Mouse (Mus musculus) urinary bladder, postnatal 25 days (tissue): Measurements from ENCODE around the gene Uts2.
A peak's percentile ranks its signal among the peaks of the same experiment; 100 is the strongest.

Experiments
- DNase-seq: peaks from one replicate; pipeline ENCODE4 v3.0.0; 2022; ENCODE audit warnings: low spot score

Uts2 gene

DNA sequence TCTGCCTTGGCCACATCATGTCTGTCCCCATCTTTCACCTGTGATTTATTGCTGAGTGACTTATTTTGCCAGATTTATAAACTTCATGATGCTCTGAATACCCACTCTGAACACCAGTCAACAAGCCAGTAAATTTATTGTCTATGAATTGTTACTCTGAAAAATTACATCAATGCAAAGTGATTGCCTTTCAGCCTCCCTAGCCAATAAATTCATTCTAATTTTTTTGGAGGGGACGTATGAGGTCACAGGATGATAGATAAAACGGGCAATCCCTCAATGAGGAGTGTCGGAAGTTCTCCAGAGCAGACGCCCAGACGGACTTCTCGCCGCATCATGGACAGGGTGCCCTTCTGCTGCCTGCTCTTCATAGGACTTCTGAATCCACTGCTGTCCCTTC, at the start of gene Uts2:
Gene Uts2 (plus strand): TSS at position 301 of the 400 bp plus-strand sequence.
- no peak for DNase-seq

DNA sequence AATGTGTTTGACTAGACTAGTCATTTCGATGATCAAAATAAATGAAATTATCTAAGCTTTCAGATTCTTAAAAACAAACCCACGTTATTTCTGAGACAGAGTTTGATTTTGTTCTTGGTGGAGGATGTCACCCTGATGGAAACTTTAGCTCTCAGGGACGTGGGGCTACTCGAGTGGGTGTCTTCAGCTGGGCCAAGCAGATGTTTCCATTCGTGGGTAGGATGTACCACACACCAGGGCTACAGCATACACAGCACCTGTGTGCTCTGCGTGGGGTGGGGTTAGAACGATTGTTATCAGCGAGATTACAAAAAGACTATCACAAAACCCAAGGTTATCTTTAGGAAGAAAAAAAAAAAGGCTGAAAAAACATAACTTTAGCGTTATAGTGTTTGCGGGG, 45.9 kb upstream of the Uts2 start:
- DNase-seq: no peak

DNA sequence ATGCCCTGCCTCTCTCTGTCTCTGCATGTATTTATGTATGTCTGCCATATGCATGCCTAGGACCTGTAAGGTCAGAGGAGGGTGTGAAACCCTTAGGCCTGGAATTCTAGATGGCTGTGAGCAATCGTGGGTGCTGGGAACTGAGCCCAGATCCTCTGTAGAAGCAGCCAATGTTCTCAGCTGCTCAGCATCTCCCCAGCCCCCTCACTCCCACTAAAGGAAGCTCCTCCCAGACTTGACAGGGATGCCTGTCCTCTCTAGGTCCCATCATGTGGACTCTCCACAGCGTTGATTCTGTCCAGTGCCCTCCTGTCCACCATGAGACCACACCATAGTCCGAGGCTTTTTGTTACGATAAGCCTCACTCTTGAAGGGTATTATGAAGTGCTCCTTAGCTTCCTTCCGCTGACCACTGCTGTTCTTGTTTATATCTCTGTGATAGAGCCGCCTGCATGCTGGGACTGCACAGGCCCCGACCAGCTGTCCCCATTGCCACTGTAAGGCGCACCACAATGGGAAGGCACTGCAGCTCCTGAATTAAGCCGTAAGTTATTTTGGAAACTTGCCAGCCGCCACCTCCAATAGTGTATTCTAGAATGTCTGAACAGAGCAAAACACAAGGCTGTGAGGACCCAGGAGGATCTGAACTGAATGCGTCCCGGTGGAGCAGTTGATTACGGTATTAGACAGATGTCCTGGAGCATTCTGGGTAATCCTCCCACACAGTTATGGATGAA, 40.4 kb upstream of the Uts2 start:
- DNase-seq: no peak

DNA sequence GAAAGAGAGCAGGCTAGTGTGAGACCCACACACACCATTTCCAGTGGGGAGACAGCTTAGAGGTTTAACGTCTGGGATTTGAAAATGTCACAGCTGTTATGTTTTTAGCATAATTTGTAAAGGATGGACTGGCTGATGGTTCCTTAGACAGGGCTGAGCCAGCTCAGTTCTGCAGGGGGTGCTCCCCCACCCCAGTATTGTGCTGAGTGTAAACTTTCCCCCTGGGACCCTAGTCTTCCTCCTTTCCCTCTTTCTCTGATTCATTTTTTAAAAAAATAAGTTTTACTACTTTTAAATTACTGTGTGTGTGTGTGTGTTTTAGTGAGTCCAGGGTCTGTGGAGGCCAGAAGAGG, 39.8 kb upstream of the Uts2 start:
- DNase-seq: no peak

DNA sequence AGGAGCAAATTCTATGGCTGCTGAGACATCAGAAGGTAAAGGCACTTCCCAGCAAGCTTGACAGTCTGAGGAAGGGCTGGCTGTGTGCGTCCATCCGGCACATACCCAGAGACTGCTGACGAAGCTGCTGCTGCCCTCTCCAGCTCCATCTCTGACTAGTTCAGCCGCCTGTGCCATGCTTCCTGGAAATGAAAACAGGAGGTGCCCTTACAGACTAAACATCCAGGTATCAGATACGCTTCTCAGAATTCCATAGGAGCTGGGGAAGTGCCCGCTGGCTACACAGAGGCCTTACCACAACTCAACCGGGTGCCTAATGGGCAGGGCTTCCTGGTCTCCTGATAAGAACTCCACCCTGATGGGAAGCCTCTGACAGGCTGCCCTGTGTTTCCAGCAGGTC, 38.4 kb upstream of the Uts2 start:
- no peak for DNase-seq

DNA sequence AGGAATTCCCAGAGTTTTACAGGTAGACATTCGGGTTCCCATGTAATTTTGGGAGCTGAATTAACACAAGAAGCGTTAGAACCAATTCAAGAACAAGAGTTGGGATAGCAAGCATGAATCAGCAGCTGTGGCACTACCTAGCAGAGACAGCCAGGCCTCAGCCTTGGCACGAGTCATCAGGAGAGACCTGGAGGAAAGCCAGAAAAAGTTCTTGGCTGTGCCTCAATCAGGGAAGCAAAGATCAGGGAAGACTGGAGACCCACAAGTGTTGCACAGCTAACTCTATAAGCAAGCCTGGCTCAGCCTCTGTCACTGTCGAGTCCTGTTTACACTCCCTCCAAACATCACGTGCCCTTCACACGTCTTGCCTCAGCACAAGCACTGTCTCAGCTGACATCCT, 34.7 kb upstream of the Uts2 start:
- no peak for DNase-seq

DNA sequence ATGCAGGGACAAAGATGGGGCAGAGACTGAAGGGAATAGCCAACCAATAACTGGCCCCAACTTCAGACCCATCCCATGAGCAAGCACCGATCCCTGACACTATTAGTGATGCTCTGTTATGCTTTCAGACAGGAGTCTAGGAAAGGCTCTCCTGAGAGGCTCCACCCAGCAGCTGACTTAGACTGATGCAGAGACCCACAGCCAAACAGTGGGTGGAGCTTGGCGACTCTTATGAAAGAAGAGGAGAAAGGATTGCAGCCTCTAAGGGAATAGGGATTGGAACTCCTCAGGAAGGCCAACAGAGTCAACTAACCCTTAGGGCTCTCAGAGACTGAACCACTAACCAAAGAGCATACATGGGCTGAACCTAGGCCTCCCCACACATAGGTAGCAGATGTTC, 33.2 kb upstream of the Uts2 start:
- no peak for DNase-seq

DNA sequence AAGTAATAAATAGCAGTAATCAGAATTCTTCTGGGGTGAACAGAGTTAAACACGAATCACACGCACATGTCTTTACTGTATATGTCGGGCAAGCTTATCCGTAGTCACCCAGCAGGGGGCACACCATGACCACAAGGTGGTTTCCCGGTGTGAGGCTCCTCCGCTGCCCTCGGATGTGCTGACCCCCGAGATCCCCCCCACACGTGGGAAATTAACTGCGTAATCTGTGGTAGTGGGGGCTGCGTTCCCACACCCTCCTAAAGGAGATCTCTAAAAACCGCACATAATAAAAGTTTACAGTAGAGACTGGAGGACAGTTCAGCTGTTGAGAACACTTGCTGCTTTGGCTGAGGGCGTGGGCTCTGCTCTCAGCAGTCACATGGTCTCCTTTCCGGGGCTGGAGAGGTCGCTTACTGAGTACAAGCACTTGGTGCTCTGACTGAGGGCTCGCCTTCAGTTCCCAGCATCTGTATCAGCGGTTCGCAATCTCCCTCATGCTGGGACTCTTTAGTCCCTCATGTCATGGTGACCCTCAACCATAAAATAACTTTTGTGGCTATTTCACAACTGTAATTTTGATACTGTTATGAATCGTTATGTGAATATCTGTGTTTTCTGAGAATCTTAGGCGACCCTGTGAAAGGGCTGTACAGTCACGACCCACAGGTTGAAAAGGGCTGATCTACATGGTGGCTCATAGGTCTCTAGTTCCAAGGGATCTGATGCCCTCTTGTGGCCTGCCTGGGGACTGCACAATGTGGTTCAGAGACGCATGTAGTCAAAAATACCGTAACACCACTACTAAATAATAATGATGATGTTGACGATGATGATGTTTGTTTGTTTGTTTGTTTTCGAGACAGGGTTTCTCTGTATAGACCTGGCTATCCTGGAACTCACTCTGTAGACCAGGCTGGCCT, 32.0 kb upstream of the Uts2 start:
- peak; percentile 88 for DNase-seq

DNA sequence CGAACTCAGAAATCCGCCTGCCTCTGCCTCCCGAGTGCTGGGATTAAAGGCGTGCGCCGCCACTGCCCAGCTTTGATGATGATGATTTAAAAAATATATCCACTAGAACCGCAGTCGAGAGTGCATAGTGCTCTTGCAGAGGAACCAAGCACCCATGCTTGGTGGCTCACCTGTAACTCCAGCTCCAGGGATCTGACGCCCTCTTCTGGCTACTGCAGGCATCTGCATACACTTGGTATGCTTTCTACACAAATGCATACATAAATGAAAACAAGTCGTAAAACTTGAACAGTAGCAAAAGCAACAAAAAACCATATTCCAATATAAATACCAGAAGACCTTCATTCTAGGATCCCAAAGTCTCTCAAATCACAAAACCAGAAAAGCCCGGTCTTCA, 31.3 kb upstream of the Uts2 start:
- DNase-seq: no peak

DNA sequence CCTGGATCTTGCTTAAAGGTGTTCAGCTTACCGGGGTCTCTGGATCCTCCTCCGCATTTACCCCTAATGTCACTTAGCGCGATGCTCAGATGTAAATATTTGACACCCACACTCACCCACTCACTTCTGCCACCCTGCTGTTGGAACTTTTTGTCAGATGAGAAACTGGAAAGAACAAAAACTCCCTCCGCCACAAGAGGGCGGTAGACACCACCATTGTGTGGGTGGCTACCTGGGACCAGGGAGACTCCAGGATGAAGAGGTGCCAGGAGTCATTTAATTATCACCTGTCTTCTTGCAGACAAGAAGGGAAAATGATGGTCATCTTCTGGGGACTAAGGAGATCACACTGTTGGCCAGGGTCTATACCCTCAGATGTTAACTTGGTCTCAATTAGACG, 30.3 kb upstream of the Uts2 start:
- peak; percentile 67 for DNase-seq

DNA sequence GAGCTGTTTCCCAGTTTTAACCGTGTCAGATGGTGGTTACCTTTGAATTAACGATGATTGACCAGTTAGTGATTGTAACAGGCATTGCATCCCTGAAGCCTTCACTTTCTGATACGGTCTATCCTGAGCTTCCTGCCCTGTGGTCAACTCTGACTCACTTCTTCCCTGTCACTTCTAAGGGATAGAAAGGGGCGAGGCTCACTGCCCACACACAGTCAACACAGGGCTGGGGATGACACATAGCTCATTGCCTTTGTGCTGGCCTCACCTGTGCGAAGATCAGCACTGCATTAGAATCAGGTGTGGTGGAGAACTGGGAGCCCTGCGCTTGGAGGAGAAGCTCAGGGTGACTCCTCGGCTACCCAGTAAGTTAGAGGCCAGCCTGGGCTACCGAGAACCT, 27.9 kb upstream of the Uts2 start:
- DNase-seq: no peak

DNA sequence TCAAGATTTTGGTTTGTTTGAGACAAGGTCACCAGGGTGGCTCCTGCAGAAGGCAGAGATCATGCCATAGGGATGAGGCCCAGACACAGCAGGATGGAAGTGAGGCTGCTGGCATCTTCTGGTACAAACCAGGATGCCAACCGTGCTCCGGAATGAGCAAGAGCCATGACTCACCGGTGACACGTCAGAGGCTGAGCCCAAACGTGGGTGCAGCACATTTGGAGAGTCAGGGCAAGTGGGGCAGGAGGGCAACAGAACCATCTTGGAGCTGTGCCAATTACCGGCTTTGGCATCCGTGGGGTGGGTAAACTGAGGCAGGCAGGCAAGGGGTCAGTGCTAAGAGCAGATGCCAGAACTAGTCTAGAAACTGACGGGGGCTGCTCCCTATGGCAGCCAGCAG, 23.6 kb upstream of the Uts2 start:
- DNase-seq: no peak

DNA sequence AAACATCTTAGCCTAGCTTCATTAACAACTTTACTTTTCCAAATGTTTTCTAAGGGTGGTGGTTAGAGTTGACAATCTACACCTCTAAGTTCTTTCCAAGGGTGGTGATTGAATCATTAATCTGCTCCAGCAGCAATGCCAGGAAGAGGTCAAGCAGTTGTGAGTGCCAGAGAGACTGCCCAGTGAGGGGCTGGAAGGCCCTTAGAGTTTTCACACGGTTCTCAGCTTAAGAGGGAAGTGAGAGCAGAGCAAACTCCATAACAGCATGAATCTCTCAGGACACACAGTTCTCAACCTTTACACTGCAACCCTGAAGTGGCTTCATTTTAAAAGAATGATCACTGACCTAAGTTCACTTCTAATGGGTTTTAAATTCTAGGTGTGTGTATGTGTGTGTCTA, 21.8 kb upstream of the Uts2 start:
- no peak for DNase-seq

DNA sequence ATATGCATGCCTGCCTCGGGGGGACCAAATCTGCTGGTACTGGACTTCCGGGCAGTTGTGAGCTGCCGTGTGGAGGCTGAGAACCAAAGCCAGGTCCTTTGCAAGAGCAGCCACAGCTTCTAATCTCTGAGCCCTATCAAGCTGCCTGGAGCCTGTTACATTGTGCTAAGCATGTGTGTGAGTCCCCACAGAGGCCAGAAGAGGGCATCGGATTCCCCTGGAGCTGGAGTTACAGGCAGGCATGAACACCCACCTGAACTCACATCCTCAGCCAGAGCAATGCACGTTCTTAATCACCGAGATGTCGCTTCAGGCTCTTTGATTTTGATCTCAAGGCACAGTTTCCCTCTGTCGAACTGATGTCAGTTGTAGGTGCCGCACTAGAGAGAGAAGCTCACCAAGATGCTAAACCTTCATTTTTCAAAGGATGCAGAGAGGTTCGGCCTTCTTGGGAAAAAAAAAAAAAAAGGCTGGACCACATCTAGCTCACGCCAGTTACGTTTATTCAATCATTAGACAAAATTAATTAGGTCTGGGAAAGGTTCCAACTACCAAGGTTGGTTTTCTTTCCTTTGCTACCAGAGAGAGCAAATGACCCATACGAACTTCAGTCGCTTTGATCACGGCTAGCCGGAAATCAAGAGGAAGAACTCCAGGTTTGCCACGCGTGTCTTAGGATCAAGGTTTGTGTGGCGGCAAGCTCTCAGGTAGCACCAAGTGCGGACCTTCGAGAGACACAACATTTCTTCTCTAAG, 18.6 kb upstream of the Uts2 start:
- DNase-seq: no peak

DNA sequence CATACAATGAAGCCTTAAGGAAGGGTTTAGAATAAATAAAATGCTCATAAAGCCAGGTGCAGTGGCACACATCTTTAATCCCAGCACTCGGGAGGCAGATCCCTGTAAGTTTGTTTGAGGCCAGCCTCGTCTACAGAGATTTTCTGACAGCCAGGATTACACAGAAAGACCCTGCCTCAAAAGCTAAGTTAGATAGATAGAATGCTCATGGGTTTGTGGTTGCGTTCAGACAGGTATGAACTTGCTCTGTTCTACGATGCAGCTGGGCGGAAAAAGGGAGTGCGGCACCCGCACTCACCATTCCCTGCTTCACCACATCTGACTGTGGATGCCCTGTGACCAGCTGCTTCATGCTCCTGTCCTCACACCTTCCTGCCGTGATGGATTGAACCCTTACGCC, 17.4 kb upstream of the Uts2 start:
- DNase-seq: no peak

DNA sequence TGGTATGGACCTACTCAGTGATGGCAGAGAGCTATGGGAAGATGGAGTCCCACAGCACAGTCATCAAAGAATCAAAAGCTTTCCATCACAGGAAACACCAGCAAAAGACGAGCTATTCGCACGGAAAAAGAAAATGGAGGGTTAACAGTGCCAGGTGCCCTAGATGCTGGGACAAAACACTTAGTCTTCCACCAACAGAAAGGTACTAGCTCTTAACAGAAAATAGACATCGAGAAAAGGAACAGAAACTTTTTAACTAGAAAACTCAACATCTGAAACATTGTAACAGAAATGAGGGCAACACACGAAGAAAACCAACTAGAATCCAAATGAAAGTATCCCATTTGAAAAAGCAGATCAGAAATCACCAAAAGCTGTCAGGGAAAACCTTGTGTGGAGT, 16.7 kb upstream of the Uts2 start:
- DNase-seq: no peak

DNA sequence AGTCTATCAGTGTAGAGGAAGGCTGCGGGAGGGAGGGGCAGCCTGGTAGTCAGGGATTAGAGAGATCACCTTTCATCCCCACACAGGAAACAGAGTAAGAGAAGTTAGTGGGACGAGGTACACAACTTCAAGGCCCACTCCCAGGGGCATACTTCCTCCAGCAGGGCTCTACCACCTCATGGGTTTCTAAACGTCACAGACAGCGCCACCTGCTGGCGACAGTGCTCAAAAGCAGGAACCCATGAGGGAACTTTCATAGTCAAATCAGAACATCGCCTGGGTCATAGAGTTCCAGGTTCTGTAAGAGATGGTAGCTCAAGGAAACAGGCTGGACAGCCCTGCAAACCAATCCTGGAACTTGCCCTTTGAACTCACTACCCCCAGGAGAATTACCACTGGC, 6.7 kb upstream of the Uts2 start:
- peak; percentile 31 for DNase-seq

DNA sequence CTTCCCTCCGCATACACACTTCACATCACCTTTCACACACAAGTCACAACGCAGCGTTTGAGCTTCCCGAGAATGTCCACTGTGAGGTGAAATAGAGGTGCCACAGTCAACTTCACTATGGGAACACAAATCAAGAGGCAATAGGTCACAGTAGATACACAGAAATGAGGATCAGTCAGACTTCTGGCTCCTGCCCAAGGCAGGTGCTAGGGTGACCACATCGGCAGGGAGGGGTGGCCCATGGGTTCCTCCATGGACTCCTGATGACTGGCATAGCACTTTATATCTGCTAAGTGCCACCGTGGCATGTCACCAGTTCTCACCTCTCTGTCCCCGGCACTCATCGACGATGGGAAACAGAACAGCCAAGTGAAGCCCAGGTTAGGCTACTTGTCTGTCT, 1.7 kb downstream of the Uts2 start:
- DNase-seq: no peak

DNA sequence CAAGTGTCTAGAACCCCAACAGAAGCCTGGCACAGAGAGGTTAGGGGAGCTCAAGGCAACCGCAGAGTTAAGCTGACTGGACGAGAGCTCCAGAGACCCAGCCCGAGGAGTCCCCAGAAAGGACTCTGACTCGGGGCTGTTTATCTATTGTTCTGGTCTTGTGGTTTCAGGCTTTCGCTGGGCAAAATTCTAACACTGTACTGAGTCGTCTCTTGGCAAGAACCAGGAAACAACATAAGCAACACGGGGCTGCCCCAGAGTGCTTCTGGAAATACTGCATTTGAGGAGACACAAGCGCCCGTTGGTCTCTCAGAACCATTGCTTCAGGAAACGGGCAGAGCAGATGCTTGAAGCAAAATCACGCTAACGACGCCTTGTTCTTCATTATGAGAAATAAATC, 4.5 kb downstream of the Uts2 start:
- no peak for DNase-seq

DNA sequence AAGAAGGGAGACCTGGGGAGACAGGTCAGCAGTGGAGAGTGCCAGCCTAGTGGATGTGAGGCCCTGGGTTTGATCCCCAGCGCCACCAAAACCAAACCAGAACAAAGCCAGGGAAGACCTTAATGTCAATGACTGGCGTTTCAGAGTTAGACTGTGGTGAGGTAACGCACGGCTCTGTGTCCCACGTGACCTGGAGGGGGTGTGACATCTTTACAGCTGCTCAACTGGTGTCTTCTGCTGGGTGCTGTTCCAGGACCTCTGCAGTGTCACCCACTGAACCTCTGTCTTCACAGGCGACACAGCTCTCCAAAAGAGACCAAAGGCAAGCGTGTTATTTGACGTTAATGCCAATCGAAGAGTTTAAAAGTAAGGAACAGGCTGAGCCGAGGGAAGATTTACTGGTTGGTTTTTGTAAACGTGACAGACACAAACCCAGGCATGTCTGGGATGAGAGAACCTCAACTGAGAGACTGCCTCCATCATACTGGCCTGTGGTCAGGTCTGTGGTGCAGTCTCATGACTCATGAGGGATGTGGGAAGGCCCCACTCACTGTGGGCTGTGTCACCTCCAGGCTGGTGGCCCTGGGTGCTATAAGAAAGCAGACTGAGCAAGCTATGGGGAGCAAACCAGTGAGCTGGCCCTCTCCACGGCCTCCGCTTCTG, 8.9 kb downstream of the Uts2 start:
- no peak for DNase-seq

DNA sequence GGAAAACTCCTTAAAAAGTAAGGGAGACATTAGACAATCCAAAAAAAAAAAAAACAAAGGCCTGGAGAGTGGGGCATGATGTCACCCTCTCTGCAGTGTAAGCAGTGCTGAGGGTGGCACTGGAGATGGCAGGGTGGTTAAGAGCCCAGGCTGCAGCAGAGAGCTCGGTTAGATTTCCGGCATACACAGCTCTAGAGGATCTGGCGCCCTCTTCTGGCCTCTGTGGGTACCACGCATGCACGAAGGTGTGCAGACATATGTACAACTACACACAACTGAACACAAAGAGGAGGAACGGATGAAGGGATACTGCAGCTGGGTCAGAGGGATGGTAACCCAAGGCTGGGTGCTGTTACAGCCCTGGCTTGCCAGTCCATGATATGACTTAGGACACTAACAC, 10.0 kb downstream of the Uts2 start:
- DNase-seq: peak; percentile 37

DNA sequence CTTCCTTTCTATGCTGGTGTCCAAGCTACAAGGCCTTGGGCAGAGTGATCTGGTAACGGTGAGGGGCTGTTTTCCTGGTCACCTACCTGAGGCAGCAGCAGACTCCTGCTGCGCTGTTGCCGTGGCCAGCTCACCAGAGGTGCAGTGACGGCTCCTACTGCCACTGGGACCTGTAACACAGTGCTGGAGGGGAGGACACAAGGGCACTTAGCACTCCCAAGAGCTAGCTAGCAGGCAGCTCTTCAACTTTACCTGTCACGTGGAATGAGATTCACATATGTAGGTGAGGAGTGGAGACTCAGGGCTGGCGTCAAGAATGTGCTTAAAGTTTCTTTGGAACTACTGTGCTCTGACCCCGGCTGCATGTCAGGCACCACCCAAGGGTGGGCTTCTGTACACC, 13.4 kb downstream of the Uts2 start:
- no peak for DNase-seq
